Mouse (Mus musculus) embryonic facial prominence, embryonic 14.5 days (tissue): ENCODE results near the gene Tmtc4. TPM values are rescaled to one million over a fixed set of nuclear protein-coding genes. Genes with fewer than 3 reads are reported as not detected.

ENCODE experiments used
- ATAC-seq: fragments of 200-750 bp; cut with Nextera tagmentation; 2 replicates; pipeline ENCODE4 v1.8.0; 2017; ENCODE audit warnings: low read depth, moderate number of reproducible peaks, moderate TSS enrichment
- DNase-seq: peaks from one replicate; pipeline ENCODE4 v3.0.0-alpha.2; 2015; ENCODE audit warnings: low spot score
- H3K27ac ChIP-seq: fragments of 300-500 bp; sonication (generic); replicated peaks from 2 replicates; pipeline ENCODE4 v1.5.1; 2014; ENCODE audit warnings: low read depth, mild to moderate bottlenecking, low read length, moderate library complexity
- H3K27me3 ChIP-seq: fragments of 300-500 bp; sonication (generic); replicated peaks from 2 replicates; pipeline ENCODE4 v1.6.1; 2014; ENCODE audit warnings: low read length; ENCODE audit not compliant: control insufficient read depth, insufficient read depth
- H3K36me3 ChIP-seq: fragments of 300-500 bp; sonication (generic); 2 replicates; pipeline ENCODE4 v1.6.1; 2014; ENCODE audit warnings: low read length, mixed read lengths; ENCODE audit not compliant: control insufficient read depth, insufficient read depth
- H3K4me1 ChIP-seq: fragments of 300-500 bp; sonication (generic); 2 replicates; pipeline ENCODE4 v1.6.1; 2014; ENCODE audit warnings: antibody characterized with exemption, low read length; ENCODE audit not compliant: control insufficient read depth, insufficient read depth
- H3K4me2 ChIP-seq: fragments of 300-500 bp; sonication (generic); 2 replicates; pipeline ENCODE4 v1.6.1; 2014; ENCODE audit warnings: low read depth, mild to moderate bottlenecking, low read length, moderate library complexity, mixed read lengths
- H3K4me3 ChIP-seq: fragments of 300-500 bp; sonication (generic); 2 replicates; pipeline ENCODE4 v1.5.1; 2014; ENCODE audit warnings: low read depth, mild to moderate bottlenecking, low read length
- H3K9ac ChIP-seq: fragments of 300-500 bp; sonication (generic); 2 replicates; pipeline ENCODE4 v1.6.1; 2014; ENCODE audit warnings: low read depth, mild to moderate bottlenecking, low read length, moderate library complexity, mixed read lengths
- H3K9me3 ChIP-seq: fragments of 300-500 bp; sonication (generic); 2 replicates; pipeline ENCODE4 v1.6.1; 2016; ENCODE audit warnings: low read length; ENCODE audit not compliant: control insufficient read depth
- WGBS: fragments of 180-500 bp; shearing (Covaris S2); extraction: QIAGEN DNeasy Blood & Tissue Kit; methylation state at CpG from one replicate; pipeline ENCODE4 v1.1.7; 2014; 5-methylcytosine and 5-hydroxymethylcytosine counted together
- polyA plus RNA-seq: library from polyadenylated mRNA; unstranded; fragments of >200 nt; fragmentation: Nextera tagmentation; extraction: Ambion mirVana; gene quantifications from 2 replicates; pipeline ENCODE4 v1.2.1, GENCODE M21; 2014

Gene Tmtc4
- polyA plus RNA-seq, 1 experiment from 2014 or later: 26.2 TPM

- Histone ChIP-seq H3K9me3 (no peaks in the 10 kb centered on the region), H3K9ac (no peak overlapping the region), H3K27ac (no peak overlapping the region), H3K27me3 (no peaks in the 10 kb centered on the region), H3K36me3 (no peaks in the 10 kb centered on the region), H3K4me1 (no peaks in the 10 kb centered on the region), H3K4me2 (no peak overlapping the region), H3K4me3 (no peak overlapping the region)
- DNase-seq: no peak
- WGBS: 94% methylated on average over 1 of the region's 1 CpGs
- ATAC-seq: no peak
Measured at GRCm38 (mm10) chr14:123003715-123004114, 19.9 kb upstream of the Tmtc4 start.

- no peaks in the 10 kb centered on the region for H3K4me1 ChIP-seq
- ATAC-seq: no peak
- 25% methylated on average over 3 of the region's 3 CpGs for WGBS
Measured at GRCm38 (mm10) chr14:123001391-123001790, 17.6 kb upstream of the Tmtc4 start.

GRCm38 (mm10) chr14:122997465-122997864 is 13.6 kb upstream of the Tmtc4 start:
- WGBS: 95% methylated on average over 1 of the region's 1 CpGs
- Histone ChIP-seq H3K9ac (no peak overlapping the region), H3K4me2 (no peak overlapping the region), H3K4me1 (no peaks in the 10 kb centered on the region), H3K4me3 (no peak overlapping the region), H3K9me3 (no peaks in the 10 kb centered on the region), H3K27me3 (no peaks in the 10 kb centered on the region), H3K36me3 (no peaks in the 10 kb centered on the region), H3K27ac (no peak overlapping the region)
- no peak for DNase-seq
- ATAC-seq: no peak

More at GRCm38 (mm10) chr14:123001391-123001790, 17.6 kb upstream of the Tmtc4 start:
- Histone ChIP-seq H3K9me3 (no peaks in the 10 kb centered on the region), H3K36me3 (no peaks in the 10 kb centered on the region), H3K27me3 (no peaks in the 10 kb centered on the region), H3K27ac (no peak overlapping the region), H3K9ac (no peak overlapping the region), H3K4me2 (no peak overlapping the region), H3K4me3 (no peak overlapping the region)
- no peak for DNase-seq

GRCm38 (mm10) chr14:122993935-122994334 is 10.1 kb upstream of the Tmtc4 start:
- ATAC-seq (no peak), DNase-seq (no peak)
- Histone ChIP-seq H3K27ac (no peak overlapping the region), H3K4me1 (no peaks in the 10 kb centered on the region), H3K9me3 (no peaks in the 10 kb centered on the region), H3K27me3 (no peaks in the 10 kb centered on the region), H3K36me3 (no peaks in the 10 kb centered on the region), H3K9ac (no peak overlapping the region), H3K4me3 (no peak overlapping the region), H3K4me2 (no peak overlapping the region)
- 91% methylated on average over 2 of the region's 2 CpGs for WGBS

GRCm38 (mm10) chr14:122992937-122993336 is 9.1 kb upstream of the Tmtc4 start:
- Histone ChIP-seq H3K4me3 (no peak overlapping the region), H3K4me2 (no peak overlapping the region), H3K27ac (no peak overlapping the region), H3K9me3 (no peaks in the 10 kb centered on the region), H3K27me3 (no peaks in the 10 kb centered on the region), H3K9ac (no peak overlapping the region), H3K36me3 (no peaks in the 10 kb centered on the region), H3K4me1 (no peaks in the 10 kb centered on the region)
- DNase-seq (no peak), ATAC-seq (no peak)
- WGBS: 59% methylated on average over 6 of the region's 6 CpGs

GRCm38 (mm10) chr14:122990521-122991052 is 6.8 kb upstream of the Tmtc4 start:
- Histone ChIP-seq H3K27me3 (no peaks in the 10 kb centered on the region), H3K36me3 (no peaks in the 10 kb centered on the region), H3K9me3 (no peaks in the 10 kb centered on the region), H3K27ac (no peak overlapping the region), H3K4me3 (no peak overlapping the region), H3K9ac (no peak overlapping the region), H3K4me1 (no peaks in the 10 kb centered on the region), H3K4me2 (no peak overlapping the region)
- 71% methylated on average over 4 of the region's 4 CpGs for WGBS
- no peak for DNase-seq
- ATAC-seq: no peak

GRCm38 (mm10) chr14:122986404-122986803 is 2.6 kb upstream of the Tmtc4 start:
- WGBS: 68% methylated on average over 2 of the region's 2 CpGs
- Histone ChIP-seq H3K27ac (no peak overlapping the region), H3K4me1 (peaks cover 15% of the 10 kb centered on the region; the same call in 1 of the 2 replicates), H3K36me3 (no peaks in the 10 kb centered on the region), H3K27me3 (no peaks in the 10 kb centered on the region), H3K9ac (no peak overlapping the region), H3K9me3 (no peaks in the 10 kb centered on the region), H3K4me3 (no peak overlapping the region), H3K4me2 (no peak overlapping the region)
- ATAC-seq: no peak
- DNase-seq: no peak

GRCm38 (mm10) chr14:122982571-122983225 is 1.1 kb downstream of the Tmtc4 start:
- no peaks in the 10 kb centered on the region for H3K9me3 ChIP-seq
- DNase-seq: peak; percentile 61
- H3K4me3 ChIP-seq: peak overlapping the region; percentile 83
- H3K9ac ChIP-seq: peak overlapping the region; percentile 88
- H3K36me3 ChIP-seq: 0 out of 2 replicates have a peak, but pooled peaks cover under 1% of the 10 kb centered on the region
- peak; percentile 89 for ATAC-seq
- peak overlapping the region; percentile 92 for H3K4me2 ChIP-seq
- no peaks in the 10 kb centered on the region for H3K27me3 ChIP-seq
- H3K27ac ChIP-seq: peak overlapping the region; percentile 95
- WGBS: 0% methylated on average over 17 of the region's 63 CpGs
- peaks cover 15% of the 10 kb centered on the region; the same call in 1 of the 2 replicates for H3K4me1 ChIP-seq
